Mouse (Mus musculus) neural tube, embryonic 11.5 days (tissue): ENCODE data around the gene Map3k12. TPM values are rescaled to one million over a fixed set of nuclear protein-coding genes. Genes with fewer than 3 reads are reported as not detected.
A peak's percentile ranks its signal among the peaks of the same experiment; 100 is the strongest.

Experiments
- ATAC-seq: fragments of 200-750 bp; cut with Nextera tagmentation; 2 replicates; pipeline ENCODE4 v1.8.0; 2017; ENCODE audit warnings: moderate number of reproducible peaks, mild to moderate bottlenecking, moderate TSS enrichment, moderate library complexity; ENCODE audit not compliant: insufficient read depth, low FRiP score, low TSS enrichment
- DNase-seq: peaks from one replicate; pipeline ENCODE4 v3.0.0-alpha.2; 2015; ENCODE audit warnings: low spot score
- H3K27ac ChIP-seq: fragments of 300-500 bp; sonication (generic); 2 replicates; pipeline ENCODE4 v1.5.1; 2014; ENCODE audit warnings: low read depth, mild to moderate bottlenecking, low read length
- H3K27me3 ChIP-seq: fragments of 300-500 bp; sonication (generic); 2 replicates; pipeline ENCODE4 v1.6.1; 2014; ENCODE audit warnings: mild to moderate bottlenecking, low read length, mixed read lengths; ENCODE audit not compliant: control insufficient read depth, insufficient read depth
- H3K36me3 ChIP-seq: fragments of 300-500 bp; sonication (generic); 2 replicates; pipeline ENCODE4 v1.6.1; 2014; ENCODE audit warnings: mild to moderate bottlenecking, low read length, moderate library complexity, mixed read lengths; ENCODE audit not compliant: control insufficient read depth, insufficient read depth
- H3K4me1 ChIP-seq: fragments of 300-500 bp; sonication (generic); 2 replicates; pipeline ENCODE4 v1.6.1; 2014; ENCODE audit warnings: low read length, mixed read lengths; ENCODE audit not compliant: control insufficient read depth, insufficient read depth
- H3K4me2 ChIP-seq: fragments of 300-500 bp; sonication (generic); 2 replicates; pipeline ENCODE4 v1.6.1; 2014; ENCODE audit warnings: low read depth, mild to moderate bottlenecking, moderate library complexity
- H3K4me3 ChIP-seq: fragments of 300-500 bp; sonication (generic); 2 replicates; pipeline ENCODE4 v1.5.1; 2014; ENCODE audit warnings: low read depth, low read length
- H3K9ac ChIP-seq: fragments of 300-500 bp; sonication (generic); 2 replicates; pipeline ENCODE4 v1.6.1; 2014; ENCODE audit warnings: mild to moderate bottlenecking, low read length
- H3K9me3 ChIP-seq: fragments of 300-500 bp; sonication (generic); 2 replicates; pipeline ENCODE4 v1.6.1; 2016; ENCODE audit warnings: low read length; ENCODE audit not compliant: control insufficient read depth
- WGBS: fragments of 180-500 bp; shearing (Covaris S2); extraction: QIAGEN DNeasy Blood & Tissue Kit; methylation state at CpG from one replicate; pipeline ENCODE4 v1.1.7; 2014; 5-methylcytosine and 5-hydroxymethylcytosine counted together
- polyA plus RNA-seq: library from polyadenylated mRNA; unstranded; fragments of >200 nt; fragmentation: Nextera tagmentation; extraction: Ambion mirVana; gene quantifications from 2 replicates; pipeline ENCODE4 v1.2.1, GENCODE M21; 2014

The Map3k12 gene
- polyA plus RNA-seq, 1 experiment from 2014 or later, result 24.8 TPM

DNA sequence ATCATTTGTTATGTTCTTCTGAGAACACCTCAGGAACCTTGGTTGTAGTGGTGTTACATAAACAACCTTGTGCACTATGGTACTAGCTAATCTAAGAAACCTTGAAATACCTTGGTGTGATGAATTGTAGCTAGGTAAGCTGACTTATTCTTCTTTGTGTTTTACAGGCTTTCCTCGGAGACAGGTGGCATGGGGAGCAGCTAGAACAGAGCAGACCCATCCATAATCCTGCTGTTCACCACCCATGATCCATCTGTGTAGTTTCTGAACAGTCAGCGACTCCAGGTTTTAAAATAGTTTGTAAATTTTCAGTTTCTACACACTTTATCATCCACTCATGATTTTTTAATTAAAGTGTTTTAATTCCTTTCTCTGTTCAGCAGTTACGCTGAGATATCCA lies 18.5 kb downstream of the Map3k12 start:
- ATAC-seq, result no peak
- WGBS, result 92% methylated on average over 3 of the region's 3 CpGs
- no peak overlapping the region for H3K4me3 ChIP-seq
- no peaks in the 10 kb centered on the region for H3K9me3 ChIP-seq
- no peak for DNase-seq
- H3K4me1 ChIP-seq, result no peaks in the 10 kb centered on the region
- no peaks in the 10 kb centered on the region for H3K27me3 ChIP-seq
- H3K27ac ChIP-seq, result no peak overlapping the region
- H3K4me2 ChIP-seq, result no peak overlapping the region
- H3K9ac ChIP-seq, result no peak overlapping the region
- H3K36me3 ChIP-seq, result peaks cover 29% of the 10 kb centered on the region

GRCm38 (mm10) chr15:102487664-102488063 lies 29.2 kb downstream of the Map3k12 start:
- no peaks in the 10 kb centered on the region for H3K4me1 ChIP-seq
- H3K9ac ChIP-seq, result no peak overlapping the region
- no peak overlapping the region for H3K27ac ChIP-seq
- no peak overlapping the region for H3K4me2 ChIP-seq
- peaks cover 23% of the 10 kb centered on the region for H3K36me3 ChIP-seq
- H3K9me3 ChIP-seq, result no peaks in the 10 kb centered on the region
- H3K27me3 ChIP-seq, result no peaks in the 10 kb centered on the region
- DNase-seq, result no peak
- ATAC-seq, result no peak
- H3K4me3 ChIP-seq, result no peak overlapping the region
- 79% methylated on average over 1 of the region's 1 CpGs for WGBS

DNA sequence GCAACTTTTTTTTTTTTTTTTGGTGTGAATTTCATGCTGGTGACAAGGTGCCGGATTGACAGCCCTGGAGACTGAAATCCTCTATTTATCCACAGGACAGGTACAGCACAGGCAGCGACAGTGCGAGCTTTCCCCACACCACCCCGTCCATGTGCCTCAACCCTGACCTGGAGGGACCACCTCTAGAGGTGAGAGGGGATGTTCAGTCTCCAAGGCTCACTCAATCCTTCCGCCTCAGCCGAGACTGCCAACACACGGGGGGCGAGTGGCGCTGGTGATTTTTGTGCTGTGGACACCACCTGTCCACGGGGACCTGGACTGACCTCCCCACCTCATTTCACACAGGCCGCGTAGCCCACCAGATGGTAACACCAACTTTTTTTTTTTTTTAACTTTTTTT lies 31.0 kb downstream of the Map3k12 start:
- Histone ChIP-seq H3K27ac (no peak overlapping the region), H3K9me3 (no peaks in the 10 kb centered on the region), H3K4me2 (no peak overlapping the region), H3K4me3 (no peak overlapping the region), H3K9ac (no peak overlapping the region), H3K27me3 (no peaks in the 10 kb centered on the region), H3K36me3 (peaks cover 22% of the 10 kb centered on the region), H3K4me1 (no peaks in the 10 kb centered on the region)
- DNase-seq (no peak), ATAC-seq (no peak)
- WGBS, result 94% methylated on average over 12 of the region's 12 CpGs

GRCm38 (mm10) chr15:102483136-102483535 lies 33.7 kb downstream of the Map3k12 start:
- 94% methylated on average over 3 of the region's 3 CpGs for WGBS

DNA sequence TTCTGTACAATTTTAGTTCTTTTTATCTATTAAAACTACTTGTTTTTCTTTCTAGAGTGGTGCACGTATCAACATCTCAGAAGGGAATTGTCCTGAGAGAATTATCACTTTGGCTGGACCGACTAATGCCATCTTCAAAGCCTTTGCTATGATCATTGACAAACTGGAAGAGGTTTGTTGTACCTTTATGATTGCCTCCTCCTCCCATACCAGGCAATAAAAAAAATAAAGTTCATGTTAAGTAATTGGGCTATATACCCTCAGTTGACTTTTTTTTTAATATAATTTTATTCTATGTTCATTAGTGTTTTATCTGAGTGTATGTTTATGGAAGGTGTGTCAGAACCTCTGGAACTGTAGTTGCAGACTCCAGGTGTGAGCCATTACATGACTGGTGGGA lies 42.3 kb downstream of the Map3k12 start:
- H3K36me3 ChIP-seq, result peaks cover 6% of the 10 kb centered on the region; the same call in 1 of the 2 replicates
- ATAC-seq, result no peak
- no peaks in the 10 kb centered on the region for H3K9me3 ChIP-seq
- DNase-seq, result no peak
- peaks cover 13% of the 10 kb centered on the region for H3K4me1 ChIP-seq
- no peak overlapping the region for H3K4me2 ChIP-seq
- WGBS, result 96% methylated on average over 2 of the region's 2 CpGs
- H3K9ac ChIP-seq, result no peak overlapping the region
- no peaks in the 10 kb centered on the region for H3K27me3 ChIP-seq
- no peak overlapping the region for H3K27ac ChIP-seq
- H3K4me3 ChIP-seq, result no peak overlapping the region

More at GRCm38 (mm10) chr15:102483136-102483535, 33.7 kb downstream of the Map3k12 start:
- H3K9me3 ChIP-seq, result no peaks in the 10 kb centered on the region
- no peak for DNase-seq
- no peaks in the 10 kb centered on the region for H3K27me3 ChIP-seq
- H3K4me3 ChIP-seq, result no peak overlapping the region
- H3K9ac ChIP-seq, result no peak overlapping the region
- H3K4me2 ChIP-seq, result no peak overlapping the region
- no peak overlapping the region for H3K27ac ChIP-seq
- H3K4me1 ChIP-seq, result no peaks in the 10 kb centered on the region
- peaks cover 14% of the 10 kb centered on the region for H3K36me3 ChIP-seq
- ATAC-seq, result no peak

DNA sequence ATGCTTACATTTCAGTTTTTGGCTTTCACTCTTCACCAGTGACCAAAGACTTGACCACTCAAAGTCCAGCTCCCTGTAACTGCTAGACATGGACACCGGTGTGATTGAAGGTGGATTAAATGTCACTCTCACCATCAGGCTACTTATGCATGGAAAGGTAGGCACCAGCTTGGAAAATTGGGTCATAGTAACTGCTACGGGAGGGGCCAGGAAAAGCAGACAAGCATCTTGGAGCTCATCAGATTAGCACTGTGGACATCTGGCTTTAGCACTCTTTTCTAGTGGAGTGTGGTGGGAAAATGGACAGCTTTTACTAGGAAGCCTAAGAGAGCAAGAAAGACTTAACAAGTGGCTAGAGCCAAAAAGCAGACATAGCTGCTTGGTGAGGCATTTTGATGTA lies 43.6 kb downstream of the Map3k12 start:
- 90% methylated on average over 2 of the region's 2 CpGs for WGBS
- Histone ChIP-seq H3K9ac (no peak overlapping the region), H3K4me1 (peaks cover 13% of the 10 kb centered on the region), H3K4me3 (no peak overlapping the region), H3K27ac (no peak overlapping the region), H3K9me3 (no peaks in the 10 kb centered on the region), H3K27me3 (no peaks in the 10 kb centered on the region), H3K4me2 (no peak overlapping the region), H3K36me3 (peaks cover 6% of the 10 kb centered on the region; the same call in 1 of the 2 replicates)
- DNase-seq (no peak), ATAC-seq (no peak)

DNA sequence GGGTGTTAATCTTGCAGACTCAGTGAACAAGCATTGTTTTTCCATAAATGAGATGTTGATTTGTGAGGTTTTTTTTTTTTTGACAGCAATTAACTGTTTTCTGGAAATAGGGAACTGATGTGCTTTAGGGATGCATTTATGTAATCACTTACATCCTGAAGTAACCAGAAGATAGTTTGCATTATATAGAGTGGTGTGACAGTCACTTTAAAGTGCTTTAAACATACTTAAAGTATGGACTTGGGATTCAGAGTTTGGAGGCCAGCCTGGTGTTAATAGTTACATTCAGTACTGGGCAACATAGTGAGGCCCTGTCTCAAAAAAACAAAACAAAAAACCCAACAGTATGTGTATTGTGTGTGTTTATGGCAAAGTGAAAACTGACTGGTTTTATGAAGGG lies 45.1 kb downstream of the Map3k12 start:
- Histone ChIP-seq H3K4me3 (peak overlapping the region; percentile 80), H3K9me3 (no peaks in the 10 kb centered on the region), H3K27ac (no peak overlapping the region), H3K27me3 (no peaks in the 10 kb centered on the region), H3K4me1 (peaks cover 13% of the 10 kb centered on the region), H3K36me3 (peaks cover 6% of the 10 kb centered on the region; the same call in 1 of the 2 replicates), H3K4me2 (peak overlapping the region; percentile 58), H3K9ac (0 out of 2 replicates have a peak overlapping the region, but pooled peaks have one; percentile 23)
- no peak for DNase-seq
- ATAC-seq, result no peak

GRCm38 (mm10) chr15:102471295-102471645 lies 45.6 kb downstream of the Map3k12 start:
- no peak for ATAC-seq
- peaks cover 6% of the 10 kb centered on the region; the same call in 1 of the 2 replicates for H3K36me3 ChIP-seq
- peak overlapping the region; percentile 58 for H3K4me2 ChIP-seq
- under 1% methylated on average over 10 of the region's 10 CpGs for WGBS
- peak overlapping the region; percentile 98 for H3K9ac ChIP-seq
- DNase-seq, result no peak
- peak overlapping the region; percentile 97; the same call in 1 of the 2 replicates for H3K27ac ChIP-seq
- H3K4me3 ChIP-seq, result peak overlapping the region; percentile 80
- H3K9me3 ChIP-seq, result no peaks in the 10 kb centered on the region
- H3K4me1 ChIP-seq, result peaks cover 13% of the 10 kb centered on the region
- no peaks in the 10 kb centered on the region for H3K27me3 ChIP-seq

- H3K4me3 ChIP-seq, result peak overlapping the region; percentile 80
- peak overlapping the region; percentile 58 for H3K4me2 ChIP-seq
- H3K9ac ChIP-seq, result peak overlapping the region; percentile 98
- peak; percentile 71 for ATAC-seq
- peak overlapping the region; percentile 97 for H3K27ac ChIP-seq
- under 1% methylated on average over 40 of the region's 67 CpGs for WGBS
- H3K36me3 ChIP-seq, result peaks cover 4% of the 10 kb centered on the region; the same call in 1 of the 2 replicates
- DNase-seq, result peak; percentile 89
- H3K4me1 ChIP-seq, result peaks cover 13% of the 10 kb centered on the region
- H3K27me3 ChIP-seq, result no peaks in the 10 kb centered on the region
- no peaks in the 10 kb centered on the region for H3K9me3 ChIP-seq
These were observed 46.1 kb downstream of the Map3k12 start for GRCm38 (mm10) chr15:102470605-102471294.
